Mouse (Mus musculus): Measurements from ENCODE around the gene Prtg.

GRCm38 (mm10) chr9:72943424-72943823, 136.8 kb downstream of the Prtg start:
- TF ChIP-seq POLR2A (IDR thresholded peaks at IDR 0.05; ENCODE audit: insufficient read depth, low read depth, low read length) (no peak), CTCF (IDR thresholded peaks at IDR 0.05; ENCODE audit: insufficient read depth, low read depth, low read length) (peak; percentile 10; the same call in 1 of the 2 replicates)
